Mouse (Mus musculus): ENCODE data around the gene Cpxm1. TPM values are rescaled to one million over a fixed set of nuclear protein-coding genes. Genes with fewer than 3 reads are reported as not detected.

The Cpxm1 gene
- polyA plus RNA-seq, 1 experiment = 34.3 TPM

Other genes with a start within 250 kb of the Cpxm1 start
- 143 and 150 TPM in 2 replicates for gene Snrpb, start 218.2 kb downstream of the Cpxm1 start, polyA plus RNA-seq (2012; rRNA removed)
- gene Tmc2, start 202.4 kb downstream of the Cpxm1 start, polyA plus RNA-seq (2012; rRNA removed) = not detected in 2 replicates
- 46.7 and 51.6 TPM in 2 replicates for gene Nop56, start 123.1 kb downstream of the Cpxm1 start, polyA plus RNA-seq (2012; rRNA removed)
- gene Idh3b, start 113.0 kb downstream of the Cpxm1 start, polyA plus RNA-seq (2012; rRNA removed) = 186 and 227 TPM in 2 replicates
- gene Ebf4, start 102.4 kb downstream of the Cpxm1 start, polyA plus RNA-seq (2012; rRNA removed) = 2.8 and 3.8 TPM in 2 replicates
- gene Gm28372, start 7.7 kb upstream of the Cpxm1 start, polyA plus RNA-seq (2012; rRNA removed) = not detected in 2 replicates
- gene 1700020A23Rik, start 7.7 kb upstream of the Cpxm1 start, polyA plus RNA-seq (2012; rRNA removed) = 2.1 and 3.6 TPM in 2 replicates
- 2.3 and 3.1 TPM in 2 replicates for gene Tmem239, start 8.9 kb upstream of the Cpxm1 start, polyA plus RNA-seq (2012; rRNA removed)
- 48.8 and 71.6 TPM in 2 replicates for gene Vps16, start 26.8 kb upstream of the Cpxm1 start, polyA plus RNA-seq (2012; rRNA removed)
- 21.2 and 25.6 TPM in 2 replicates for gene Pced1a, start 27.1 kb upstream of the Cpxm1 start, polyA plus RNA-seq (2012; rRNA removed)
- 72.7 and 78.3 TPM in 2 replicates for gene Ptpra, start 52.7 kb upstream of the Cpxm1 start, polyA plus RNA-seq (2012; rRNA removed)
- 47.4 and 53.2 TPM in 2 replicates for gene Mrps26, start 166.2 kb upstream of the Cpxm1 start, polyA plus RNA-seq (2012; rRNA removed)
- not detected in 2 replicates for gene Oxt, start 178.6 kb upstream of the Cpxm1 start, polyA plus RNA-seq (2012; rRNA removed)
- not detected in 2 replicates for gene Avp, start 185.0 kb upstream of the Cpxm1 start, polyA plus RNA-seq (2012; rRNA removed)
- gene Fastkd5, start 232.5 kb upstream of the Cpxm1 start, polyA plus RNA-seq (2012; rRNA removed) = 2.0 and 2.3 TPM in 2 replicates
- gene Ubox5, start 232.5 kb upstream of the Cpxm1 start, polyA plus RNA-seq (2012; rRNA removed) = 6.4 and 6.5 TPM in 2 replicates
- 12.5 and 14.8 TPM in 2 replicates for gene Lzts3, start 245.2 kb upstream of the Cpxm1 start, polyA plus RNA-seq (2012; rRNA removed)